Mouse (Mus musculus) adrenal gland, postnatal 25 days (tissue): Measurements from ENCODE around the gene Unc93b1. TPM values are rescaled to one million over a fixed set of nuclear protein-coding genes. Genes with fewer than 3 reads are reported as not detected.
A peak's percentile ranks its signal among the peaks of the same experiment; 100 is the strongest.
"Not testable (repeated sequence)": the region's sequence is repeated elsewhere in the genome, so short reads cannot be mapped to it uniquely, and the experiment has no call there.

Experiments
- DNase-seq: peaks from one replicate; pipeline ENCODE4 v3.0.0; 2021; ENCODE audit warnings: mixed read lengths
- total RNA-seq: library from RNA; stranded (reverse); gene quantifications from 2 replicates; pipeline ENCODE4 v1.2.3, GENCODE M21; 2021

Gene Unc93b1
- total RNA-seq, 1 experiment from 2014 or later, result 69.6 TPM

GRCm38 (mm10) chr19:3946715-3947114, 11.7 kb downstream of the Unc93b1 start:
- peak; percentile 61 for DNase-seq

GRCm38 (mm10) chr19:3947813-3948212, 12.8 kb downstream of the Unc93b1 start:
- DNase-seq, result no peak

- DNase-seq, result no peak
Measured at GRCm38 (mm10) chr19:3948546-3948945, 13.6 kb downstream of the Unc93b1 start.

DNA sequence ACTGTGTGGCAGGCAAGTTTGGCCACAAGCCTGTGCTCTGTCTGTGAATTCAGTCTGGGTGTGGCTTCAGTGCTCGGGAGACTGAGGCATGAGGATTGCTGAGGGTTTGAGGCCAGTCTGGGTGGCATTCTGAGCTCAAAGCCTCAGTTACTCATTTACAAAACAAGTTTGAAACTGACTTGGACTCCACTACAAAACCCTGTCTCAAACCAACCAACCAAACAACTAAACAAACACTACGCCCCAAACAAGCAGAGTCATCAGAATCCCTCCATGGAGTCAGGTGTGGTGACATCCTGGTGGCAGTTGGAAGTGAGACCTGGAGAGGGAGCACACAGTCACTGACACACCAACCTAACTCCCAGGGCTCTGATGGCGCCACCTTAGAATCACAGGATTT, 15.3 kb downstream of the Unc93b1 start:
- no peak for DNase-seq

GRCm38 (mm10) chr19:3951461-3951860, 16.5 kb downstream of the Unc93b1 start:
- DNase-seq, result no peak

DNA sequence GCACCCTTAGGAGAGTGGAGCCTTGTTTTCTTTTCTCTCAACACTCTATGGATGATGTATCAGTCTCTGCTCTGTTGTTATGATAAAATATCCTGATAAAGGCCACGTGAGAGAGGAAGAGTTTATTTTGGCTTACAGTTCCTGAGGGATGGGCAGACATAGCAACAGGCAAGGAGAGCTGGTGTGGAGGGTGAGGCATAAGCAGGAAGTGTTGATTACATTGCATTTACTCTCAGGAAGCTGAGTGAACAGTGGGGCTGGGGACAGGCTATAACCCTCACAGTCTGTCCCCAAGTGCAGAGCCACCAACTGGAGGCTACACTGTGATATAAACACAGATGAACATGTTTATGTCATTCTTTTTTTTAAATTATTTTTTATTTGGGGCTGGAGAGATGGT, 17.1 kb downstream of the Unc93b1 start:
- no peak for DNase-seq

GRCm38 (mm10) chr19:3955033-3955432, 20.0 kb downstream of the Unc93b1 start:
- DNase-seq, result no peak

GRCm38 (mm10) chr19:3955804-3956203, 20.8 kb downstream of the Unc93b1 start:
- DNase-seq, result no peak

- not testable (repeated sequence) for DNase-seq
Measured at GRCm38 (mm10) chr19:3957296-3958036, 22.5 kb downstream of the Unc93b1 start.

DNA sequence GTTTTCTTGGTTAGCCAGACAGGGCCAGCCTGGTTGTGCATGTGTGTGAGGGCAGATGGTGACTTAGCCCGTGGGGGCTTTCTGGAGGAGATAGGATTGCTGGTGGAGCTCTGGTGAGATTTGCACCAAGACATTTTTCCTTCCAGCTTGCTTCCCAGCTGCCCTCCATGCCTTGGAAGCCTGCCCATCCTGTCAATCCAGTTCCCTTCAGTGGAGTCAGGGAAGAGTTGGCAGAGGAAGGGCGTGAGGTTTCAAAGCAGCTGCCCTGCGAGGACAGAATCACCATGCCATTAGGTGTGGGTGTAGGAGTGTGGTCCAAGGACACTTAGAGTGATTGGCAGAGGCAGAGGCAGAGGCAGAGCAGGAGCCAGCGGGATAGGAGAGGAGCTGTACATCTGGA, 23.5 kb downstream of the Unc93b1 start, which contains the start of gene Aldh3b3:
Aldh3b3 (plus strand) TSS at position 176 of the 400 bp plus-strand sequence.
- no peak for DNase-seq

DNA sequence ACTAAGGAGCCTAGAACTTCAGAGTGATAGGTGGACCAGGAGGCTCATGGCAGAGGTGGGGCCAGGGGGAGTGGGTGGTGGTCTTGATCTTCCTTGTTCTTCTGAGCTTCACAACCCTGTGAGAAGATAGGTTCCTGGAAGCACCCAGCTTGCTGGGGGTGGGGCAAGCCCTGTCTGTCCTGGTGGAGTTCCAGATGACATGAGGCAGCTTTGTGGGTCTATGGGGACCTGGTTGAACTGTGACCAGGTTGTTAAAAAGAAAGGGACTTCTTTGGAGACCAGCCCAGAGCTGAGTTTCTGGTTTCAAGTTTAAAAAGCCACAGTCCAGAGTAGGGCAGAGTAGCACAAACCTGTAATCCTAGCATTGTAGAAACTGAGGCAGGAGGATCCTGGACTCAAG, 24.0 kb downstream of the Unc93b1 start:
- DNase-seq, result no peak

DNA sequence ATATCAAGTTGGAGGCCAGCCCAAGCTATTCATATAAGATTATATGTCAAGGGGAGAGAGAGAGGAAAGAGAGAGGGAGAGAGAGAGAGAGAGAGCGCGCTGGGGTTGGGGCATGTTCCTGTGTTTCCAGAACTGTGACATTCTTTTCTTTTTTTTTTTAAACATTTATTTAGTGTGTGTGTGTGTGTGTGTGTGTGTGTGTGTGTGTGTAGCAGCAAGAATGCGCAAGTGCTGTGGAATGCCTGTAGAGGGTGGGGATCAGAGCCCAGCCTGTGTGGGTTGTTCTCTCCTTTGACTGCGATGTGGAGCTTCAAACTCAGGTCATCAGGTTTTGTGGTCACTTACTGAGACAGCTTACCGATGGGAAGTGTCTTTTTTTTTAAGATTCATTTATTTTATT, 25.2 kb downstream of the Unc93b1 start:
- DNase-seq, result no peak

GRCm38 (mm10) chr19:3961805-3962204, 26.8 kb downstream of the Unc93b1 start:
- not testable (repeated sequence) for DNase-seq

GRCm38 (mm10) chr19:3962469-3962868, 27.5 kb downstream of the Unc93b1 start:
- DNase-seq, result no peak

DNA sequence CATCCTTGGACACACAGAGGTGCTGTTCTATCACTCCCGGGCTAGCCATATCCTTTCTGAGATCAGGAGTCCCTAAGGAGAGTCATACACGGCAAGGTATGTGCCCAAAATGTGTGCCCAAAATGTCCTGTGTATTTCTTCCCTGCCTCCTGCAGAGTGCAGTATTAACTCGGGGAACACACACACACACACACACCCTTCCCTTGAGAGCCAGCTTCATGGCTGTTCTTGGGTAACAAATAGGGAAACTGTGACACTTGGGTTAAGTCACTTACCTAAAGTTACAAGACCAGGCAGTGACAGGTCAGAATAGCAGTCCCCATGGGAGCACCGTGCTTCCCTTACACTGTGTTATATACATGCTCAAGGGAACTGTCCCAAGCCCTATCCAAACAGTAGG, 29.0 kb downstream of the Unc93b1 start:
- DNase-seq, result no peak

DNA sequence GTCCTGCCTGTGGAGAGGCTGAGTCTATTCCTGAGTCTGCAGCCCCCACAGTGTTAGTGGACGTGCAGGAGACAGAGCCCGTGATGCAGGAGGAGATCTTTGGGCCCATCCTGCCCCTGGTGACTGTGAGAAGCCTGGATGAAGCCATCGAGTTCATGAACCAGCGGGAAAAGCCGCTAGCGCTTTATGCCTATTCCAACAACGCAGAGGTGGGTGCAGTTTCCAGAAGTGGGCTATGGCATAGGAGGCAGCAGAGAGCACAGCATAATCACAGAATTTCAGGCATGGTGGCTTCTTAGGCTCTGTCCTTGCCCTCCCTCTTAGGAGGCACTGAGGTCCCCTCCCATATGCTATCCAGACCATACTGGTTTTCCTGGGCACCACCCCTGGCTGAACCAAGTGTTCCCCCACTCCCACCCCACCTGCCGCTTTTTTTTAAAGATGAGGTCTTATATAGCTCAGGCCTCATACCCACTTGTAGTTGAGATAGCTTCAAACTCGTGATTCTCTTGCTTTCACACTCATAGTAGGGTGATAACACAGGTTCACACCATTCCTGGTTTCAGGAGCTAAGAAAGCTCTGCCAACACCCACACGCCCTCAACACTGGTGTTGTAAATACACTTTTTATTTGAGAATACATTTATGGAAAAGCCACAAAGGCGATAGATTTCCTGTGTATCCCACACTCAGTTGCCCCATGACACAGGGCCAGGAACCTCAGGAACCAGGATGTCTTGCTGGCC, 31.5 kb downstream of the Unc93b1 start:
- no peak for DNase-seq

DNA sequence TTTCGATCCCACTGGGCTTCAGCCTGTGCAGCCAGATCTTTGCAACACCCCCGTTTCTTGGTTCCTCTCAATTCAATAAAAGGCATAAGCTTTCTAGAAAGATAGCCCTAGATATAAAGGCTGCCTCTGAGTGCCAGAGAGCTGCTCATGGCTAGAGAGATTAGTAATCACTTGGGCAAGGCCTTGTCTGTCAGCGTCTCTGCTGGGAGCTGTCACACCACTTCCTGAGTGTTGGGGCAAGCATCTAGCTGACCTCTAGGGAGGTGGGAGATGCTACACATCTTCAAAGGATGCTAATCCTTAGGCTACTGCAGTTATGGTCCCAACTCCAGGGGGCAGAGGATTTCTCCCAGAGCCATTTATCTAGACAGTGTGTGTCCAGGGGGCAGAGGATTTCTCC, 32.3 kb downstream of the Unc93b1 start:
- no peak for DNase-seq

DNA sequence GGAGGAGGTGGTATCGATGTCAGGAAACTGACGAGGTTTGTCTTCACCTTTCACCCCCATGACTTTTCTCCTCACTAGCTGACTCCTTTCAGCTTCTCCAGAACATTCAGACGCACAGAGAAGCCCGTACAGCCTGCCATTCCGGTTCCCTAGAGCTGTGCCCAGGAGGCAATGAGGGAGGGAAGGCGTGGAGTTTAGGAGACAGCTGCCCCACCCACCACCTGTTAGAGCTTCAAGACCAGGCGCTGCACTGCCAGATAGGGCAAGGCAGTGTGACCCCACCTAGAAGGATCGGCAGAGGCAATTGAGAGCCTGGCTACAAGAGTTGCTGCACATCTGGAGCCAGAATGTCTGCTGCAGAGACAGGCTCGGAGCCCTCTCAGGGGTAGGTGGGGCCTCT, 37.2 kb downstream of the Unc93b1 start, which contains the start of gene Aldh3b2:
Aldh3b2 (plus strand) TSS at position 100 of the 400 bp plus-strand sequence.
- no peak for DNase-seq

GRCm38 (mm10) chr19:3974608-3975007, 39.6 kb downstream of the Unc93b1 start:
- DNase-seq, result not testable (repeated sequence)

- no peak for DNase-seq
Measured at GRCm38 (mm10) chr19:3975866-3976265, 40.9 kb downstream of the Unc93b1 start.

DNA sequence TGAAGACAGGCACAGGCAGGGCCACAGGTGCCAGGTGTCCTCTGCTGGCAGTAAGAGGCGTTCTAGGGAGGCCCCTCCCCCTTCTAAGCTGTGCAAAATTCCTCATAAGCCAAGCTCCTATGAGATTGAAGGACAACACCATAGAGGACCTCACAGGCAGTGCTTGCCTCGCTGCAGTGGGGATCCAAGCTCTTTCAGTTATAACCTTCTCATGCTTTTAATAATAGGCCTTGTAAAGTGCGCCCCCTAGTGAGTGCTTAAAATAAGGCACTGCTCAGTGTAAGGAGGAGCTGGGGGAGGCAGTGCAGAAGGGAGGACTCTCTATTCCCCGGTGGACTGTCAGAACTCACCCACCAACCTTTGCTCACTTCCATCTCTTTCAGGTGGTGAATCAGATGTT, 45.3 kb downstream of the Unc93b1 start:
- DNase-seq, result peak; percentile 63

GRCm38 (mm10) chr19:3980917-3981316, 45.9 kb downstream of the Unc93b1 start:
- DNase-seq, result no peak

- DNase-seq, result no peak
Measured at GRCm38 (mm10) chr19:3983527-3984200, 48.7 kb downstream of the Unc93b1 start.
